Mouse (Mus musculus): Measurements from ENCODE around the gene Slc31a1.

DNA sequence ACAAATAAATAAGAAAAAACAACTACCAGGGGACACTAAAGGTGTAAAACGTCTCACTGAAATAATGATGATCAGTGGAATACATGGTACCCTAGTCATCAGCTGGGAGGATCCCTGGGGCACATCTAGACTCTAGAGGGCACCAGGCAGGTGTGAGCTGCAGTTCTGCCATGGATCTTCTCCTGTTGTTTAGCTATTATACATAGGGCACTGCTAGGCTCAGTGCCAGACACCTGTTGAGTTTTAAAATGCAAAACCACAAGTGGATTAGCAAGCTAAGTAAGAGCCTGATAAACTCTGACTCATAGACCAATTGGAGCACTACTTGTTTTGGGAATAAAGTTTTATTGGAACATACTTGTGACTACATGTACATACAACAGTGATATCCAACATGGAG, 42.2 kb upstream of the Slc31a1 start:
- no peak for TF ChIP-seq CTCF (IDR thresholded peaks at IDR 0.05; ENCODE audit: low read depth, low read length)
- TF ChIP-seq POLR2A (IDR thresholded peaks at IDR 0.05; ENCODE audit: extremely low read depth, insufficient read depth, low read length): no peak
